Mouse (Mus musculus) midbrain, embryonic 11.5 days (tissue): ENCODE measurements around the gene Prl2c3. TPM values are rescaled to one million over a fixed set of nuclear protein-coding genes. Genes with fewer than 3 reads are reported as not detected.
"Not testable (repeated sequence)": the region's sequence is repeated elsewhere in the genome, so short reads cannot be mapped to it uniquely, and the experiment has no call there.

Source experiments
- ATAC-seq: fragments of 200-750 bp; cut with Nextera tagmentation; 2 replicates; pipeline ENCODE4 v1.8.0; 2017; ENCODE audit warnings: moderate TSS enrichment, moderate library complexity; ENCODE audit not compliant: low FRiP score
- DNase-seq: peaks from one replicate; pipeline ENCODE4 v3.0.0; 2015; ENCODE audit warnings: low spot score; ENCODE audit errors: missing footprints
- H3K27ac ChIP-seq: fragments of 300-500 bp; sonication (generic); 2 replicates; pipeline ENCODE4 v1.5.1; 2014; ENCODE audit warnings: low read depth, low read length
- H3K27me3 ChIP-seq: fragments of 300-500 bp; sonication (generic); 2 replicates; pipeline ENCODE4 v1.6.1; 2014; ENCODE audit warnings: mild to moderate bottlenecking, low read length, moderate library complexity, mixed read lengths; ENCODE audit not compliant: control insufficient read depth, insufficient read depth
- H3K36me3 ChIP-seq: fragments of 300-500 bp; sonication (generic); 2 replicates; pipeline ENCODE4 v1.6.1; 2014; ENCODE audit warnings: mild to moderate bottlenecking, low read length, moderate library complexity, mixed read lengths; ENCODE audit not compliant: control insufficient read depth, insufficient read depth
- H3K4me1 ChIP-seq: fragments of 300-500 bp; sonication (generic); 2 replicates; pipeline ENCODE4 v1.6.1; 2014; ENCODE audit warnings: low read length; ENCODE audit not compliant: control insufficient read depth, insufficient read depth
- H3K4me2 ChIP-seq: fragments of 300-500 bp; sonication (generic); 2 replicates; pipeline ENCODE4 v1.6.1; 2014; ENCODE audit warnings: mild to moderate bottlenecking, moderate library complexity
- H3K4me3 ChIP-seq: fragments of 300-500 bp; sonication (generic); 2 replicates; pipeline ENCODE4 v1.5.1; 2014; ENCODE audit warnings: low read depth, low read length
- H3K9ac ChIP-seq: fragments of 300-500 bp; sonication (generic); 2 replicates; pipeline ENCODE4 v1.6.1; 2014; ENCODE audit warnings: low read length
- H3K9me3 ChIP-seq: fragments of 300-500 bp; sonication (generic); 2 replicates; pipeline ENCODE4 v1.6.1; 2016; ENCODE audit warnings: low read length; ENCODE audit not compliant: control insufficient read depth
- WGBS: fragments of 180-500 bp; shearing (Covaris S2); extraction: QIAGEN DNeasy Blood & Tissue Kit; methylation state at CpG from one replicate; pipeline ENCODE4 v1.1.7; 2014; 5-methylcytosine and 5-hydroxymethylcytosine counted together
- polyA plus RNA-seq: library from polyadenylated mRNA; unstranded; fragments of >200 nt; fragmentation: Nextera tagmentation; extraction: Ambion mirVana; gene quantifications from 2 replicates; pipeline ENCODE4 v1.2.1, GENCODE M21; 2014

The Prl2c3 gene
- polyA plus RNA-seq: 0.50 TPM in 1 of 2 replicates, not detected in the other

GRCm38 (mm10) chr13:12799979-12800378 is at the start of gene Prl2c3:
Gene Prl2c3 (minus strand): TSS chr13:12800079.
- H3K9ac ChIP-seq, H3K9me3 ChIP-seq, H3K36me3 ChIP-seq, H3K4me3 ChIP-seq, ATAC-seq, H3K27ac ChIP-seq, H3K4me2 ChIP-seq, H3K27me3 ChIP-seq, H3K4me1 ChIP-seq: not testable (repeated sequence)
- 69% methylated on average over 3 of the region's 3 CpGs for WGBS
- DNase-seq: peak; percentile 66

GRCm38 (mm10) chr13:12848254-12848653 is 48.4 kb upstream of the Prl2c3 start:
- not testable (repeated sequence) for H3K27me3 ChIP-seq, H3K4me3 ChIP-seq, H3K9ac ChIP-seq, DNase-seq, H3K27ac ChIP-seq, H3K4me2 ChIP-seq, H3K4me1 ChIP-seq, H3K36me3 ChIP-seq
- 79% methylated on average over 4 of the region's 4 CpGs for WGBS
- H3K9me3 ChIP-seq: peaks cover 12% of the 10 kb centered on the region
- peak; percentile 45 for ATAC-seq

GRCm38 (mm10) chr13:12844701-12845100 is 44.8 kb upstream of the Prl2c3 start:
- DNase-seq, H3K9ac ChIP-seq, H3K4me1 ChIP-seq, H3K27me3 ChIP-seq, H3K27ac ChIP-seq, H3K36me3 ChIP-seq, H3K4me2 ChIP-seq, H3K4me3 ChIP-seq: not testable (repeated sequence)
- 80% methylated on average over 1 of the region's 1 CpGs for WGBS
- peaks cover 12% of the 10 kb centered on the region for H3K9me3 ChIP-seq
- ATAC-seq: peak; percentile 53

- H3K27ac ChIP-seq, H3K27me3 ChIP-seq, H3K9me3 ChIP-seq, H3K4me1 ChIP-seq, H3K9ac ChIP-seq, H3K4me3 ChIP-seq, DNase-seq, ATAC-seq, H3K4me2 ChIP-seq, H3K36me3 ChIP-seq: not testable (repeated sequence)
- 72% methylated on average over 2 of the region's 2 CpGs for WGBS
Measured at GRCm38 (mm10) chr13:12837546-12837945, 37.7 kb upstream of the Prl2c3 start.

- DNase-seq (no peak), ATAC-seq (no peak)
- Histone ChIP-seq H3K4me3 (no peak overlapping the region), H3K9ac (no peak overlapping the region), H3K27me3 (no peaks in the 10 kb centered on the region), H3K27ac (no peak overlapping the region), H3K4me2 (no peak overlapping the region), H3K36me3 (no peaks in the 10 kb centered on the region), H3K4me1 (no peaks in the 10 kb centered on the region), H3K9me3 (peaks cover 29% of the 10 kb centered on the region)
- 72% methylated on average over 2 of the region's 2 CpGs for WGBS
Measured at GRCm38 (mm10) chr13:12831769-12832168, 31.9 kb upstream of the Prl2c3 start.

- no peaks in the 10 kb centered on the region for H3K36me3 ChIP-seq
- peaks cover 34% of the 10 kb centered on the region for H3K9me3 ChIP-seq
- no peak overlapping the region for H3K27ac ChIP-seq
- H3K4me2 ChIP-seq: no peak overlapping the region
- H3K27me3 ChIP-seq: no peaks in the 10 kb centered on the region
- DNase-seq: no peak
- H3K4me1 ChIP-seq: no peaks in the 10 kb centered on the region
- 86% methylated on average over 5 of the region's 5 CpGs for WGBS
- H3K4me3 ChIP-seq: no peak overlapping the region
- H3K9ac ChIP-seq: no peak overlapping the region
- no peak for ATAC-seq
Measured at GRCm38 (mm10) chr13:12829031-12829430, 29.2 kb upstream of the Prl2c3 start.

- peak; percentile 62 for ATAC-seq
- WGBS: 72% methylated on average over 4 of the region's 4 CpGs
- H3K4me3 ChIP-seq, DNase-seq, H3K27me3 ChIP-seq, H3K4me1 ChIP-seq, H3K36me3 ChIP-seq, H3K27ac ChIP-seq, H3K4me2 ChIP-seq, H3K9ac ChIP-seq: not testable (repeated sequence)
- peaks cover 21% of the 10 kb centered on the region for H3K9me3 ChIP-seq
Measured at GRCm38 (mm10) chr13:12824500-12825176, 24.8 kb upstream of the Prl2c3 start.

GRCm38 (mm10) chr13:12813734-12814424 is 14.0 kb upstream of the Prl2c3 start:
- DNase-seq, H3K27ac ChIP-seq, ATAC-seq, H3K9me3 ChIP-seq, H3K9ac ChIP-seq, H3K4me2 ChIP-seq, H3K36me3 ChIP-seq, H3K4me3 ChIP-seq, H3K4me1 ChIP-seq, H3K27me3 ChIP-seq: not testable (repeated sequence)
- 80% methylated on average over 5 of the region's 5 CpGs for WGBS

- Histone ChIP-seq H3K4me1 (no peaks in the 10 kb centered on the region), H3K27me3 (no peaks in the 10 kb centered on the region), H3K9ac (no peak overlapping the region), H3K27ac (no peak overlapping the region), H3K4me3 (no peak overlapping the region), H3K4me2 (no peak overlapping the region), H3K9me3 (peaks cover 7% of the 10 kb centered on the region), H3K36me3 (no peaks in the 10 kb centered on the region)
- ATAC-seq (no peak), DNase-seq (peak; percentile 26)
- 64% methylated on average over 2 of the region's 2 CpGs for WGBS
Measured at GRCm38 (mm10) chr13:12809591-12809990, 9.7 kb upstream of the Prl2c3 start.
